Mouse (Mus musculus) forebrain, embryonic 13.5 days (tissue): ENCODE measurements around the gene Fam71f2. TPM values are rescaled to one million over a fixed set of nuclear protein-coding genes. Genes with fewer than 3 reads are reported as not detected.

Experiments
- ATAC-seq: fragments of 200-750 bp; cut with Nextera tagmentation; 2 replicates; pipeline ENCODE4 v1.8.0; 2017
- H3K27ac ChIP-seq: fragments of 300-500 bp; sonication (generic); 2 replicates; pipeline ENCODE4 v1.5.1; 2015; ENCODE audit warnings: inconsistent platforms, mild to moderate bottlenecking, moderate library complexity
- H3K27me3 ChIP-seq: fragments of 300-500 bp; sonication (generic); 2 replicates; pipeline ENCODE4 v1.6.1; 2015; ENCODE audit warnings: mild to moderate bottlenecking, inconsistent platforms
- H3K36me3 ChIP-seq: fragments of 300-500 bp; sonication (generic); 2 replicates; pipeline ENCODE4 v1.6.1; 2015; ENCODE audit warnings: mild to moderate bottlenecking, inconsistent platforms; ENCODE audit not compliant: poor library complexity, severe bottlenecking
- H3K4me1 ChIP-seq: fragments of 300-500 bp; sonication (generic); 2 replicates; pipeline ENCODE4 v1.6.1; 2015; ENCODE audit warnings: inconsistent platforms
- H3K4me2 ChIP-seq: fragments of 300-500 bp; sonication (generic); 2 replicates; pipeline ENCODE4 v1.6.1; 2015; ENCODE audit warnings: inconsistent platforms, mild to moderate bottlenecking, moderate library complexity
- H3K4me3 ChIP-seq: fragments of 300-500 bp; sonication (generic); 2 replicates; pipeline ENCODE4 v1.5.1; 2015; ENCODE audit warnings: mild to moderate bottlenecking, inconsistent platforms
- H3K9ac ChIP-seq: fragments of 300-500 bp; sonication (generic); 2 replicates; pipeline ENCODE4 v1.6.1; 2015; ENCODE audit warnings: mild to moderate bottlenecking, inconsistent platforms
- H3K9me3 ChIP-seq: fragments of 300-500 bp; sonication (generic); replicated peaks from 2 replicates; pipeline ENCODE4 v1.6.1; 2016; ENCODE audit warnings: inconsistent platforms
- WGBS: fragments of 180-500 bp; shearing (Covaris S2); methylation state at CpG from one replicate; pipeline ENCODE4 v1.1.7; 2015; 5-methylcytosine and 5-hydroxymethylcytosine counted together
- polyA plus RNA-seq: library from polyadenylated mRNA; unstranded; fragments of >200 nt; fragmentation: Nextera tagmentation; extraction: Ambion mirVana; gene quantifications from 2 replicates; pipeline ENCODE4 v1.2.1, GENCODE M21; 2015

The Fam71f2 gene
- 0.67 and 0.75 TPM in 2 replicates for polyA plus RNA-seq

DNA sequence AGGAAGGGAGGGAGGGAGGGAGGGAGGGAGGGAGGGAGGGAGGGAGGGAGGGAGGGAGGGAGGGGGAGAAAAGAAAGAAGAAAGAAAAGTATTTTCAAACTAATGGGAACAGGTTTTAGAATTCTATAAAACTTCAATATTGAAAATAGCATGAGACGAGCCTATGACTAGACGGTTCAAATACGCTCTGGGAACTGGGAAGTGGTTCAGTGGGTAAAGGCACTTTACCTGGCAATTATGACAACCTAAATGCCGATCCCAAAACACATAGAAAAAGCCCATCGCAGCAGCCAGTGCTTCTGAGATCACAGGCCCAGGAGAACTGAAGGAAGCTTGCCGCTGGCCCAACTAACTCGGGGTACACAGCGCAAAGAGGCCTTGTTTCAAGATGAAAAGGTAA lies at the start of gene Fam71f2:
TSS of gene Fam71f2 (plus strand) at position 301 of the 400 bp plus-strand sequence.
- Histone ChIP-seq H3K27ac (no peak within 1 kb of the TSS), H3K36me3 (peaks cover 16% of the 10 kb centered on the region), H3K4me3 (no peak within 1 kb of the TSS), H3K27me3 (no peaks in the 10 kb centered on the region), H3K9ac (no peak within 1 kb of the TSS), H3K9me3 (no peaks in the 10 kb centered on the region), H3K4me2 (no peak within 1 kb of the TSS), H3K4me1 (peaks cover 10% of the 10 kb centered on the region; the same call in 1 of the 2 replicates)
- 86% methylated on average over 8 of the region's 8 CpGs for WGBS
- ATAC-seq: no peak

DNA sequence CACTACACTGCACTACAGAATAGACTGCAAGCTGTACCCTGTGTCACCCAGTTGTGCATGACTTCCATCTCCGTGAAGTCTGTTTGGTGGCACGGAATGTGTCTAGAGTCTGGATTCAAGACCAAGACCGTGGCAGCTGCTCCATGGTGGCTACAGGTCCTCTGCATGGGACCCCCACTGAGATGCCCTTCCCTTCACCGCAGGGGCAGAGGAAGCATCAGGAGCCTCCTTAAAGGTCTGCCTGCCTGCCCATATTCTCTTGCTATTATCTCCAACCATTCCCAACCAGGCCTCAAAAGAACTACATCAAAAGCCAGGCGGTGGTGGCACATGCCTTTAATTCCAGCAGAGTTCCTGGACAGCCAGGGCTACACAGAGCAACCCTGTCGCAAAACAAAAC lies 49.0 kb upstream of the Fam71f2 start:
- 65% methylated on average over 6 of the region's 6 CpGs for WGBS

DNA sequence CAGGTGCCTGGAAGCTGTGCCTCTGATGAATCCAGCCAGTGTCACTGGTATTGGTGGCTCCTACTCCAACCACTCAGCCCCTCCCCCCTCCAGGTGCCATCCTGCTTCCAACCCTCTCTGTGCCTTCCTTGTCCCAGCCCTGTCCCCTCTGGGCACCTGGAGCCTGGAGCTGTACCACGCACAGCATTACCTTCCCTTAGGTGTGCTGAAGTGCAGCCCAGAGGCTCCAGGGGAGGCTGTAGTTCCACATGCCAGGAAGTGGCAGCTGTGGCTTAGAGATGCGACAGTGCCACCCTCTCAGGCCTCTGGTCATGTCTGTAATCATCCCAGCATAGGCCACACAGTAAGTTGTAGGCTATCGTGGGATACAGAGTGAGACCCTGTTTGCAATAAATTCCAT lies 47.6 kb upstream of the Fam71f2 start:
- Histone ChIP-seq H3K4me2 (no peak overlapping the region), H3K27ac (no peak overlapping the region), H3K36me3 (no peaks in the 10 kb centered on the region), H3K9ac (no peak overlapping the region), H3K4me3 (no peak overlapping the region), H3K4me1 (no peaks in the 10 kb centered on the region), H3K27me3 (no peaks in the 10 kb centered on the region), H3K9me3 (no peaks in the 10 kb centered on the region)
- ATAC-seq: no peak
- 82% methylated on average over 3 of the region's 3 CpGs for WGBS

More for the DNA sequence above, 49.0 kb upstream of the Fam71f2 start:
- H3K4me1 ChIP-seq: no peaks in the 10 kb centered on the region
- ATAC-seq: no peak
- H3K4me2 ChIP-seq: no peak overlapping the region
- H3K36me3 ChIP-seq: no peaks in the 10 kb centered on the region
- no peak overlapping the region for H3K27ac ChIP-seq
- H3K4me3 ChIP-seq: no peak overlapping the region
- H3K9ac ChIP-seq: no peak overlapping the region
- H3K27me3 ChIP-seq: no peaks in the 10 kb centered on the region
- 0 out of 2 replicates have a peak, but pooled peaks cover 4% of the 10 kb centered on the region for H3K9me3 ChIP-seq

DNA sequence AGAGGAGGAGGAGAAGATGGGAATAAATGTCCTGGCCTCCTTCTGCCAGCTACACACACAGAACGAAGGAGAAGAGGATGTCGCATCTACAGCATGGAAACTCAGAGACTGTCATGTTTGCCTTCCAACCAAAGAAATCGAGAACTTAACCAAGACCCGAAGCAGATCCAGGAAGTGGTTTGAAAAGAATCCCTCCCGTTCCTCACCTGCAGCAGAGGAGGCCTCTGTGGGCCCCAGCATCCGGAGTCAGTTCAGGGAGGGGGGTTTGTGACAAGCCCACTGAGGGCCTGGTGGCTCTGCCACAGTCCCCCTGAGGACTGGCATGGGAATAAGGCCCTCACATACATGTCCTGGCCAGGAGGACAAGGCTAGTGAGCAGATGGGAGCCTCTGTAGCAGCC lies 47.1 kb upstream of the Fam71f2 start:
- ATAC-seq: no peak
- H3K4me3 ChIP-seq: no peak overlapping the region
- H3K4me1 ChIP-seq: no peaks in the 10 kb centered on the region
- no peaks in the 10 kb centered on the region for H3K27me3 ChIP-seq
- H3K27ac ChIP-seq: no peak overlapping the region
- no peak overlapping the region for H3K9ac ChIP-seq
- H3K9me3 ChIP-seq: no peaks in the 10 kb centered on the region
- no peak overlapping the region for H3K4me2 ChIP-seq
- WGBS: 84% methylated on average over 6 of the region's 6 CpGs
- no peaks in the 10 kb centered on the region for H3K36me3 ChIP-seq

DNA sequence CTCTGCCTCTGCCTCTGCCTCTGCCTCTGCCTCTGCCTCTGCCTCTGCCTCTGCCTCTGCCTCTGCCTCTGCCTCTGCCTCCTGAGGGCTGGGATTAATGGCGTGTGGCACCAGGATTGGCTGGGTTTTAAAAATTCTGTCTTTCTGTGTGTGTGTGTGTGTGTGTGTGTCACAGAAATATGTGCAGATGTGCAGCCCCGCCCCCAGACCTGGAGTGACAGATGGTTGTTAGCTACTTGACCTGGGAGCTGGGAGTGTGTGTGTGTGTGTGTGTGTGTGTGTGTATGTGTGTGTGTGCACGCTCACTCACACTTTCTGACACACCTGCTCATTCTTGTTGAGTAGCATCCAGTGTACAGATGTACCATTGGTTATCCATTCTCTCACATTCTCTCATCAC lies 45.7 kb upstream of the Fam71f2 start:
- no peaks in the 10 kb centered on the region for H3K9me3 ChIP-seq
- H3K36me3 ChIP-seq: no peaks in the 10 kb centered on the region
- H3K9ac ChIP-seq: no peak overlapping the region
- H3K4me3 ChIP-seq: no peak overlapping the region
- ATAC-seq: no peak
- 69% methylated on average over 3 of the region's 3 CpGs for WGBS
- H3K27me3 ChIP-seq: no peaks in the 10 kb centered on the region
- H3K27ac ChIP-seq: no peak overlapping the region
- no peaks in the 10 kb centered on the region for H3K4me1 ChIP-seq
- no peak overlapping the region for H3K4me2 ChIP-seq

DNA sequence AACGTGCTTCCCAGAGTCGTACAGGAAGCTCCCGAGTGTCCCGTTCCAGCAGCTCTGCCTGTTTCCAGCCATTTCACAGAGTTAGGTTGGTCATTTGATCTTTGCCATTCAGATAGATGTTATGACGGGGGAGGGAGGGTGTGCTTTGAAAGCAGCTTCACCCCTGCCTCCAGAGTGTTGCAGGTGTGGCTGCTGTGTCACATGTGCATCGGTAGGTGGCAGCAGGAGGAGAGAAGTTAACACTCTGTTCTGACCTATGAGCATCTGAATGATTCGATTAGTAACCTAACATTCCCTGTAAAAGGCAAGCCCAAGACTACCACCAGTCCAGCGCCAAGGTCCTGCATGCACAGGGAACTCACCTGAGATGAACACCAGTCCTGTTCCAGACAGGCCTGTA lies 45.1 kb upstream of the Fam71f2 start:
- no peaks in the 10 kb centered on the region for H3K36me3 ChIP-seq
- WGBS: 50% methylated on average over 8 of the region's 8 CpGs

DNA sequence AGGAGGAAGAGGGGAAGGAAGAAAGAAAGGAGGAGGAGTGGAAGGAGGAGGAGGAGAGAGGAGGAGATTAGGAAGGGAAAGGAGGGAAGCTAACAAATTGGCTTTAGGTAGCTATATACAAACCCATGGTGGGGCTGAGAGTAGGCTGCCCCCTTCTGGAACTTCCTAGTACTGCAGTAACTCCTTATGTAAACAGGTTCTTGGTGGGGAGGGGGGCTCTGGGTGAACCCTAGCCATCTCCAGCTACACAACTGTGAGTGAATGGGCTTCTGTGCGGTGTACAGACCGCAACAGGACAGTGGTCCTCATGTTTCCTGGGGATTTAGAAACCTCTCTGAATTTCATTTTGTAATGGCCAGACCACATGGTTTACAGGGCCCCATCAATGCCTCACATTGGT lies 38.6 kb upstream of the Fam71f2 start:
- H3K9me3 ChIP-seq: no peaks in the 10 kb centered on the region
- no peak overlapping the region for H3K9ac ChIP-seq
- WGBS: 37% methylated on average over 2 of the region's 2 CpGs
- ATAC-seq: no peak
- no peak overlapping the region for H3K4me3 ChIP-seq
- no peaks in the 10 kb centered on the region for H3K4me1 ChIP-seq
- H3K36me3 ChIP-seq: no peaks in the 10 kb centered on the region
- no peak overlapping the region for H3K27ac ChIP-seq
- H3K27me3 ChIP-seq: no peaks in the 10 kb centered on the region
- no peak overlapping the region for H3K4me2 ChIP-seq

More for the DNA sequence above, 45.1 kb upstream of the Fam71f2 start:
- Histone ChIP-seq H3K4me2 (no peak overlapping the region), H3K4me1 (no peaks in the 10 kb centered on the region), H3K27ac (no peak overlapping the region), H3K4me3 (no peak overlapping the region), H3K9me3 (no peaks in the 10 kb centered on the region), H3K9ac (no peak overlapping the region), H3K27me3 (no peaks in the 10 kb centered on the region)
- ATAC-seq: no peak

DNA sequence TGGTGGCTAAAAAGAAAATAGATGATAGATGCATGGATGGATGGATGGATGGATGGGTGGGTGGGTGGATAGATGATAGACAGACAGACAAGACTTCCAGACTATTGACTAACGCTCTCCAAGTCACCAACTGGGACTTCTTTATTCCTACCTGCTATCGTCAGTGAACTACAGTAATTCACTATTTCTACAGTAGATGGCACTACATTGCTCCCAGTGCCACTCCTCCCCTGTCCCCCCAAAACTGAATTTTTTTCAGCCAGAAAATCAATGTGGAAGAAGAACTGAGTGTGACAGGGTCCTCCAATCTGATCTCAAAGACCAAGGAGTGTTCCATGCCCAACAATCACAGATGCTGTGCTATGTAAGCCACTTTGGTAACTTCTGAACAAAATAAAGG lies 37.7 kb upstream of the Fam71f2 start:
- Histone ChIP-seq H3K36me3 (no peaks in the 10 kb centered on the region), H3K9ac (no peak overlapping the region), H3K4me2 (no peak overlapping the region), H3K4me1 (no peaks in the 10 kb centered on the region), H3K27me3 (no peaks in the 10 kb centered on the region), H3K9me3 (no peaks in the 10 kb centered on the region), H3K4me3 (no peak overlapping the region), H3K27ac (no peak overlapping the region)
- no peak for ATAC-seq
- 40% methylated on average over 2 of the region's 2 CpGs for WGBS

DNA sequence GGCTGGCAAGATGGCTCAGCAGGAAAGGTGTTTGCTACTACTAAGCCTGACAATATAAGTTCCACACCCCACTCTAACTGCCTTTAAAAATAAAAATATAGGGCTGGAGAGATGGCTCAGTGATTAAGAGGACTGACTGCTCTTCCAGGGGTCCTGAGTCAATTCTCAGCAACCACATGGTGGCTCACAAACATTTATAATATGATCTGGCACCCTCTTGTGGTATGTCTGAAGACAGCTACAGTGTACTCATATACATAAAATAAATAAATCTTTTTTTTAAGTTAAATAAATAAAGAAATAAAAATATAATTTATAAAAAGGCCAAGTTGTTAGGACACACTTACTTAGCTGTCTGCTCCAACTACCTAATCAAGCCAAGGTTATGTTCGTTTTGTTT lies 37.1 kb upstream of the Fam71f2 start:
- Histone ChIP-seq H3K4me3 (no peak overlapping the region), H3K27me3 (no peaks in the 10 kb centered on the region), H3K9me3 (no peaks in the 10 kb centered on the region), H3K4me2 (no peak overlapping the region), H3K27ac (no peak overlapping the region), H3K9ac (no peak overlapping the region), H3K36me3 (no peaks in the 10 kb centered on the region), H3K4me1 (no peaks in the 10 kb centered on the region)
- WGBS: 67% methylated on average over 1 of the region's 1 CpGs
- ATAC-seq: no peak

DNA sequence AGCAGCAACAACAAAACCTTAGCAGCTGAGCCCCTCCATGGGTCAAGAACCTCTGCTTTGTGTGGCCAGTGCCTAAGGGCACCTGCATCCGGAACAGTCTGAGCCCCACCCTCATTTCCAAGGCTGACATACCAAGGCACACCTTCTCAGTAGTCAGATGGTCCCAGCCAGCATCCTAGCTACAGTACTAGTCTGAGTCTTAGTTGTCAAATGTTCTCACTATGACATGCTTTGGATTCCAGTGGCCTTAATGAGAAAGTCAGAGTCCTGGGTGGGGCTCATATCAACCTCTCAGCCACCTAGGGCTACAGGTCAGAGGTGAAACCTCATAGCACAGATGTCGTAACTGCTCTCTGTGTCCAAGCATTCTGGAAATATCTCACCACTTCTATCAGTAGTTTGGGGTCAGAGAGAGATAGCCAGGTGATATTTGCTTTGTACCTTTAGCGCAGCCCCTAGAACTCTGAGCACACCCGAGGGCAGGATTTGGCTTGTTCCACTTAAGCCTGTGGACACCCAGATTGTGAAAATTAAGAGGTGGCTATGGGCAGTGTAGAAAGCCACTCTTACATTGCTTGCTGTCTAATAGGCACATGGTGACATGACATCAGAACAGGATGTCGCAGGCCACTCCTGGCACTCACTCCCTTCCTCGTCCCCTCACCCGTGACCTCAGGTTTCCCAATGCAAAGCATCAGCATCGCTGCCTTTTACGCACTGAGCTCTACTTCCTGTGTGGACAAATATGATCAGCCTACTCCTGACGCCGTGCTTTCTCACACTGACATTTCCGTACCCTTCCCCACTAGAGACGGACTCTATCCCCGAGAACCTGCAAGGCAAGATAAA lies 33.9 kb upstream of the Fam71f2 start:
- Histone ChIP-seq H3K4me2 (no peak overlapping the region), H3K4me3 (no peak overlapping the region), H3K4me1 (no peaks in the 10 kb centered on the region), H3K27ac (no peak overlapping the region), H3K36me3 (no peaks in the 10 kb centered on the region), H3K9ac (no peak overlapping the region), H3K9me3 (no peaks in the 10 kb centered on the region), H3K27me3 (no peaks in the 10 kb centered on the region)
- WGBS: 82% methylated on average over 14 of the region's 14 CpGs
- ATAC-seq: no peak

DNA sequence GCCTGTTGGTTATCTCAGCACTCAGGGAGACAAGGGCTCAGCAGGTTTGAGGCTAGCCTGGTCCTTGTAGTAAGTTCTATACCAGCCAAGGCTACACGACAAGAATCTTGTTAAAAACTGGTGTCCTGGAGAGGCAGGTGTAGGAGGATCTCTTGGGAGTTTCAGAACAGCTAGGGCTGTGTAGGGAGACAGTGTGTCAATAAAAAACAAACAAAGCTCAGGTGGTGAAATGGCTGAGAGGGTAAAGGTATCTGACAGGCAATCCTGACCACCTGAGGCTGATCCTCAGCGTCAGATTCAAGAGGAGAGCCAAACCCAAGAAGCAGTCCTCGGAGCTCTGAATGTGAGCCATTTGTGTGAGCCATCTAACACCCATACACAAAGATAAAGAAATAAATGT lies 33.2 kb upstream of the Fam71f2 start:
- 75% methylated on average over 3 of the region's 3 CpGs for WGBS
- no peak for ATAC-seq
- no peaks in the 10 kb centered on the region for H3K27me3 ChIP-seq
- no peaks in the 10 kb centered on the region for H3K36me3 ChIP-seq
- no peaks in the 10 kb centered on the region for H3K4me1 ChIP-seq
- H3K27ac ChIP-seq: no peak overlapping the region
- no peak overlapping the region for H3K4me2 ChIP-seq
- no peaks in the 10 kb centered on the region for H3K9me3 ChIP-seq
- no peak overlapping the region for H3K9ac ChIP-seq
- no peak overlapping the region for H3K4me3 ChIP-seq

DNA sequence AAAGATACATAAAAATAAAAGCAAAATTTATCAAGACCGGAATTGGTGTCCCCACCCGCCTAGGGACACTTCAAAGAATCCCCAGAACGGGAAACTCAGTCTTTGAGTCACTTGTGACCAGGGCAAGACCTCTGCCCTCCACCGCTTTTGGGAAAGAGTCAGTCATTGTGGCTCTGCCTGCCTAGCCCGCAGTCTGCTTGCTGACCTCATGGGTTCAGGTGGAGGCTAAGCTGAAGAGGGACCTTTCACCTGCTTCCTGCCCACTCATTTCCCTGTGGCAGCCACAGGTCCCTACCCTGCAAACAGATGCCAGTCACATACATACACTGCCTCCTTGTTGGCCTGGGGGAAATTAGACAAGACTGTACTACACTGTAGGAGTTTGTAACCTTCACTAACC lies 32.8 kb upstream of the Fam71f2 start:
- no peaks in the 10 kb centered on the region for H3K27me3 ChIP-seq
- no peaks in the 10 kb centered on the region for H3K4me1 ChIP-seq
- H3K36me3 ChIP-seq: no peaks in the 10 kb centered on the region
- no peaks in the 10 kb centered on the region for H3K9me3 ChIP-seq
- 68% methylated on average over 5 of the region's 5 CpGs for WGBS
- no peak overlapping the region for H3K9ac ChIP-seq
- no peak for ATAC-seq
- H3K4me2 ChIP-seq: no peak overlapping the region
- H3K4me3 ChIP-seq: no peak overlapping the region
- H3K27ac ChIP-seq: no peak overlapping the region

DNA sequence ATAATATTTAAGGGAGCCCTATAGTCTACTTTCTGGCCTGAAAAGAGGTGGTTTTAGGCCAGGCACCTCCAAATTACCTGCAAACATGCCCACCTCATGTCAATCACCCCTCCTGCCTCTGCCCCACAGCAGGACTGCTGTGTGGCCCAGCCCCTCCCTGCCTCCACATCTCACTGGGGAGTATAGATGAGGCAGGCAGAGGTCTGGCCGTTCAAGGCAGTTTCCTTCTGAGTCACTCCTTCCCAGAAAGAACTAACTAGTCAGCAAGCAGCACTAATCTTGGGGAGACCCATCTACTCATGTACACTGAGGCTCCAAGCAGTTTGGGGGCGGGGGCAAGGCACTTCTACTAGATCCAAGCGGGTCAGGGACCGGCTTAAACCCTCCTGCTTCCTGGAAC lies 32.3 kb upstream of the Fam71f2 start:
- H3K9me3 ChIP-seq: no peaks in the 10 kb centered on the region
- no peaks in the 10 kb centered on the region for H3K27me3 ChIP-seq
- no peak overlapping the region for H3K4me2 ChIP-seq
- H3K4me1 ChIP-seq: no peaks in the 10 kb centered on the region
- H3K4me3 ChIP-seq: no peak overlapping the region
- no peak for ATAC-seq
- H3K36me3 ChIP-seq: no peaks in the 10 kb centered on the region
- 58% methylated on average over 4 of the region's 4 CpGs for WGBS
- no peak overlapping the region for H3K9ac ChIP-seq
- no peak overlapping the region for H3K27ac ChIP-seq
